Mouse (Mus musculus): ENCODE data around the gene Fam83g. TPM values are rescaled to one million over a fixed set of nuclear protein-coding genes. Genes with fewer than 3 reads are reported as not detected.

The Fam83g gene
- polyA plus RNA-seq, 1 experiment from 2014 or later, result 0.93 TPM

- ATAC-seq (ENCODE audit: insufficient number of reproducible peaks, insufficient read depth, low FRiP score, low read depth), result no peak
- Histone ChIP-seq H3K36me3 (ENCODE audit: control insufficient read depth, insufficient read depth, low read length) (no peaks in the 10 kb centered on the region), H3K9me3 (ENCODE audit: control insufficient read depth, low read length) (no peaks in the 10 kb centered on the region), H3K4me2 (ENCODE audit: low read length) (no peak overlapping the region), H3K9ac (ENCODE audit: low read length) (no peak overlapping the region), H3K27me3 (ENCODE audit: control insufficient read depth, insufficient read depth, low read length) (no peaks in the 10 kb centered on the region), H3K4me1 (ENCODE audit: control insufficient read depth in 2 of 2, insufficient read depth in 2 of 2, low read length in 2 of 2) (peaks cover 5 to 6% of the 10 kb centered on the region in 2 experiments; a peak in 3 of 4 replicates), H3K27ac (replicated peaks in 1 of 2; ENCODE audit: control insufficient read depth in 1 of 2, insufficient read depth in 1 of 2, low read depth in 2 of 2, low read length in 2 of 2) (no peak overlapping the region), H3K4me3 (ENCODE audit: control insufficient read depth in 1 of 2, insufficient read depth in 1 of 2, low read depth in 1 of 2, low read length in 2 of 2) (no peak overlapping the region)
- 87% methylated on average over 8 of the region's 8 CpGs for WGBS
These were observed 23.9 kb upstream of the Fam83g start for GRCm38 (mm10) chr11:61660001-61660400.

DNA sequence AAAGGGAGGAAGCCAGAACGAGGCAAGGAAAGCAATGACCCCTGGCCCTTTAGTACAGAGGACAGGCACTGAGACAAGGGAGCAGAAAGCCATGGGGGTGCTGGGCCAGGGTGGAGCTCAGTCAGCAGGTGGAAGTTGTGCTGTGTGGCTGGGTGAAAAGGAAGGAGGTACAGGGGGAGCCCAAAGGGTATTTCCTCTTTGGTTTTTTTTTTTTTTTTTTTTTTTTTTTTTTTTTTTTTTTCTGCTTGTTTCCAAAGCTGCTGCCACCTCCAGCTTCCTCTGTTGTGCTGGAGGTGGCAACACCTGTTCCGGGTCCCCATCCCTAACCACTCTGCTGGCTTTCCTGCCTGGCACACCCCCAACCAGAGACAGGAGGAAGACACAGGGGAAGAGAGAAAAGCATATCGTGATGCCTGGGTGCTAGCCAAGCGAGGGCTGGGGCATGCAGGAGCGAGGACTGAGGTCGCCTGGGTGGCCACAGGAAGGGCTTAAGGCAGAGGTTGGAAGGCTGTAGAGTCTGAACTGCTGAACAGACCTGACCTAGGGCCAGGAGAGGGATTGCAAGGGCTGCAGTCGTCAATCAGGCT lies 23.0 kb upstream of the Fam83g start:
- Histone ChIP-seq H3K9me3 (ENCODE audit: control insufficient read depth, low read length) (no peaks in the 10 kb centered on the region), H3K9ac (ENCODE audit: low read length) (no peak overlapping the region), H3K27me3 (ENCODE audit: control insufficient read depth, insufficient read depth, low read length) (no peaks in the 10 kb centered on the region), H3K4me2 (ENCODE audit: low read length) (no peak overlapping the region), H3K36me3 (ENCODE audit: control insufficient read depth, insufficient read depth, low read length) (no peaks in the 10 kb centered on the region), H3K4me3 (ENCODE audit: control insufficient read depth in 1 of 2, insufficient read depth in 1 of 2, low read depth in 1 of 2, low read length in 2 of 2) (no peak overlapping the region), H3K27ac (replicated peaks in 1 of 2; ENCODE audit: control insufficient read depth in 1 of 2, insufficient read depth in 1 of 2, low read depth in 2 of 2, low read length in 2 of 2) (no peak overlapping the region), H3K4me1 (ENCODE audit: control insufficient read depth in 2 of 2, insufficient read depth in 2 of 2, low read length in 2 of 2) (peaks cover 5 to 6% of the 10 kb centered on the region in 2 experiments; a peak in 3 of 4 replicates)
- ATAC-seq (ENCODE audit: insufficient number of reproducible peaks, insufficient read depth, low FRiP score, low read depth), result no peak
- WGBS, result 70% methylated on average over 7 of the region's 7 CpGs

DNA sequence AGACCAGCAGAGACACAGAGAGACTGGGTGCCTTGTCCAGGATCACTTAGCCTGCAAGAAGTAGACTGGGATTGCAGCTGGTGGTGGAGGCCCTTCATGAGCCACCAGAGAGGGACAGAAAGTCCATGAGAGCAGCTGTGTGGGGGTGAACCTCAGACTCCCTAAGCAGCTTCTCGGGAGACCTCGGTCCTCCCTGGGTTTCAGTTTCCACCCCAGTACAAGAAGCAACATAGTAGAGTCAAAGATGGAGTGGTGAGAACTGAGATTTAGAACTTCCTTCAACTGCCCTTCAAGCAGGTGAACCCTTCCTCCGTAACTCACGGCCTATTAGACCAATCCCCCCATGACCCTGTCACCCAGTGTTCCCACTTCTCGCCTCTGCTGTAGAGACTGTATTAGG lies 21.7 kb upstream of the Fam83g start:
- Histone ChIP-seq H3K9me3 (ENCODE audit: control insufficient read depth, low read length) (no peaks in the 10 kb centered on the region), H3K4me2 (ENCODE audit: low read length) (no peak overlapping the region), H3K9ac (ENCODE audit: low read length) (no peak overlapping the region), H3K27me3 (ENCODE audit: control insufficient read depth, insufficient read depth, low read length) (no peaks in the 10 kb centered on the region), H3K4me1 (ENCODE audit: control insufficient read depth in 2 of 2, insufficient read depth in 2 of 2, low read length in 2 of 2) (peaks cover 5 to 6% of the 10 kb centered on the region in 2 experiments; a peak in 3 of 4 replicates), H3K36me3 (ENCODE audit: control insufficient read depth, insufficient read depth, low read length) (no peaks in the 10 kb centered on the region), H3K27ac (replicated peaks in 1 of 2; ENCODE audit: control insufficient read depth in 1 of 2, insufficient read depth in 1 of 2, low read depth in 2 of 2, low read length in 2 of 2) (no peak overlapping the region), H3K4me3 (ENCODE audit: control insufficient read depth in 1 of 2, insufficient read depth in 1 of 2, low read depth in 1 of 2, low read length in 2 of 2) (no peak overlapping the region)
- no peak for ATAC-seq (ENCODE audit: insufficient number of reproducible peaks, insufficient read depth, low FRiP score, low read depth)
- 84% methylated on average over 5 of the region's 5 CpGs for WGBS

GRCm38 (mm10) chr11:61665401-61665800 lies 18.5 kb upstream of the Fam83g start:
- Histone ChIP-seq H3K27me3 (ENCODE audit: control insufficient read depth, insufficient read depth, low read length) (no peaks in the 10 kb centered on the region), H3K4me3 (ENCODE audit: control insufficient read depth in 1 of 2, insufficient read depth in 1 of 2, low read depth in 1 of 2, low read length in 2 of 2) (no peak overlapping the region), H3K27ac (replicated peaks in 1 of 2; ENCODE audit: control insufficient read depth in 1 of 2, insufficient read depth in 1 of 2, low read depth in 2 of 2, low read length in 2 of 2) (no peak overlapping the region), H3K36me3 (ENCODE audit: control insufficient read depth, insufficient read depth, low read length) (no peaks in the 10 kb centered on the region), H3K4me2 (ENCODE audit: low read length) (no peak overlapping the region), H3K9me3 (ENCODE audit: control insufficient read depth, low read length) (no peaks in the 10 kb centered on the region), H3K9ac (ENCODE audit: low read length) (no peak overlapping the region), H3K4me1 (ENCODE audit: control insufficient read depth in 2 of 2, insufficient read depth in 2 of 2, low read length in 2 of 2) (no peaks in the 10 kb centered on the region)
- ATAC-seq (ENCODE audit: insufficient number of reproducible peaks, insufficient read depth, low FRiP score, low read depth), result no peak
- WGBS, result 73% methylated on average over 4 of the region's 4 CpGs

DNA sequence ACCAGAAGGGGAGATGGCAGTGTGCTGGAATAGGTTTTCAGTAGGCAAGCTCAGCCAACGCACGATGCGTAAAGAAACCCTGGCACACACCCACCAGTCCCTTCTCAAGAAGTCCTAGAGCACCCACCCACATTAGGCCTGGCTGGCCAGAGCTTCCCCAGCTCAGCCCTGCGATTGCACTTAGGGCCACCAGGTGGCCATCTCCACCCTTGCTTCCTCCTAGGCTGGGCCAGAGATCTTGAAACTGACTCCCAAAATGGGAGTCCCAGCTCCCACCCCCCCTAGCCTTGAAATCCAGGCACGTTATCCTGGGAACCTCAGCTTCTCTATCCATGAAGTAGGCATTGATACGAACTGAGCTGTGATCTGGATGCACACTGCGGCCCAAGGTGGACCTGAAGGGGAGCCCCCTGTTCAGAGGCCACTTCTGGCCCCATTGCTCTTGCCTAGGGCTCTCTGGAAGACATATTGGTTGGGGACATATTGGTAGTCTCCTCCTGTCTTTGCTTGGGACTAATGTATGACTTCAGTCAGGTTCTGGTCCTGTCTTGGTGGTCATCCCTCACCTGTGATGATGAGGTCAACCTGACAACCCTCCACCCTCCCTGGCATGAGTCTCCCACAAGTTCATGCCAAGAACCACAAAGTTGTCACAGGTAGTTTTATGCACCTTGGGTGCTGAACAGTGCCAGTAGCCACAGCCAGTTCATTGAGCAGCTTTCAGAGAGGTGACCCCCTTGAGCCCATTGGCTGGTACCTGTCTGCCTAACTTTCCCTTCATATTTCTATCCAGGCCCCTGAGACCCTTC lies 17.7 kb upstream of the Fam83g start:
- no peak for ATAC-seq (ENCODE audit: insufficient number of reproducible peaks, insufficient read depth, low FRiP score, low read depth)
- H3K36me3 ChIP-seq (ENCODE audit: control insufficient read depth, insufficient read depth, low read length), result no peaks in the 10 kb centered on the region
- no peaks in the 10 kb centered on the region for H3K27me3 ChIP-seq (ENCODE audit: control insufficient read depth, insufficient read depth, low read length)
- no peak overlapping the region for H3K9ac ChIP-seq (ENCODE audit: low read length)
- no peak overlapping the region for H3K4me3 ChIP-seq (ENCODE audit: control insufficient read depth in 1 of 2, insufficient read depth in 1 of 2, low read depth in 1 of 2, low read length in 2 of 2)
- no peak overlapping the region for H3K27ac ChIP-seq (replicated peaks in 1 of 2; ENCODE audit: control insufficient read depth in 1 of 2, insufficient read depth in 1 of 2, low read depth in 2 of 2, low read length in 2 of 2)
- no peak overlapping the region for H3K4me2 ChIP-seq (ENCODE audit: low read length)
- 49% methylated on average over 7 of the region's 7 CpGs for WGBS
- no peaks in the 10 kb centered on the region for H3K4me1 ChIP-seq (ENCODE audit: control insufficient read depth in 2 of 2, insufficient read depth in 2 of 2, low read length in 2 of 2)
- H3K9me3 ChIP-seq (ENCODE audit: control insufficient read depth, low read length), result no peaks in the 10 kb centered on the region

- no peaks in the 10 kb centered on the region for H3K36me3 ChIP-seq (ENCODE audit: control insufficient read depth, insufficient read depth, low read length)
- 90% methylated on average over 5 of the region's 5 CpGs for WGBS
- no peak for ATAC-seq (ENCODE audit: insufficient number of reproducible peaks, insufficient read depth, low FRiP score, low read depth)
These were observed 16.6 kb upstream of the Fam83g start for GRCm38 (mm10) chr11:61667248-61667647.

DNA sequence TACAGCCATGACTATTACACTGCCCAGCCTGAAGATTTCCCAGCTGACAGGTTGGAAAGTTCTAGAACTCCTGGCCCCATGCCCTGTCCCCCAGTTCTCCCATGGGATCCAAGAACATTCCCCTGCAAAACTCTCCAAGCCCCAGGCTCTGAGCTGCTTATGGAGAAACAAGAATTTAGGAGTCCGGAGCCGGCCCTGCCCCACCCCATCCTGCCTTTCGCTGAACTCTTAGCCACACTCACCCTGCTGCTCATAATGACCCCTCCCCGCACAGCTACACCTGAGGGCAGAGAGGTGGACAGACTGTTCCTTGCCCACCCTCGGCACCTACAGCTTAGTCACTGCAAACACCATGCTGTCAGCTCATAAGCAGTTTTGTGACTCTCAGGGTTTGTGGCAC lies 16.1 kb upstream of the Fam83g start:
- H3K9me3 ChIP-seq (ENCODE audit: control insufficient read depth, low read length), result no peaks in the 10 kb centered on the region
- no peaks in the 10 kb centered on the region for H3K27me3 ChIP-seq (ENCODE audit: control insufficient read depth, insufficient read depth, low read length)
- H3K4me2 ChIP-seq (ENCODE audit: low read length), result no peak overlapping the region
- H3K36me3 ChIP-seq (ENCODE audit: control insufficient read depth, insufficient read depth, low read length), result no peaks in the 10 kb centered on the region
- no peak overlapping the region for H3K27ac ChIP-seq (replicated peaks in 1 of 2; ENCODE audit: control insufficient read depth in 1 of 2, insufficient read depth in 1 of 2, low read depth in 2 of 2, low read length in 2 of 2)
- 81% methylated on average over 5 of the region's 5 CpGs for WGBS
- no peaks in the 10 kb centered on the region for H3K4me1 ChIP-seq (ENCODE audit: control insufficient read depth in 2 of 2, insufficient read depth in 2 of 2, low read length in 2 of 2)
- no peak overlapping the region for H3K9ac ChIP-seq (ENCODE audit: low read length)
- no peak overlapping the region for H3K4me3 ChIP-seq (ENCODE audit: control insufficient read depth in 1 of 2, insufficient read depth in 1 of 2, low read depth in 1 of 2, low read length in 2 of 2)
- ATAC-seq (ENCODE audit: insufficient number of reproducible peaks, insufficient read depth, low FRiP score, low read depth), result no peak

More at GRCm38 (mm10) chr11:61667248-61667647, 16.6 kb upstream of the Fam83g start:
- Histone ChIP-seq H3K4me1 (ENCODE audit: control insufficient read depth in 2 of 2, insufficient read depth in 2 of 2, low read length in 2 of 2) (no peaks in the 10 kb centered on the region), H3K27me3 (ENCODE audit: control insufficient read depth, insufficient read depth, low read length) (no peaks in the 10 kb centered on the region), H3K4me3 (ENCODE audit: control insufficient read depth in 1 of 2, insufficient read depth in 1 of 2, low read depth in 1 of 2, low read length in 2 of 2) (no peak overlapping the region), H3K9me3 (ENCODE audit: control insufficient read depth, low read length) (no peaks in the 10 kb centered on the region), H3K27ac (replicated peaks in 1 of 2; ENCODE audit: control insufficient read depth in 1 of 2, insufficient read depth in 1 of 2, low read depth in 2 of 2, low read length in 2 of 2) (no peak overlapping the region), H3K4me2 (ENCODE audit: low read length) (no peak overlapping the region), H3K9ac (ENCODE audit: low read length) (no peak overlapping the region)
